Mouse (Mus musculus) kidney, postnatal 14 days (tissue): ENCODE results near the gene Fras1.

Source experiments
- DNase-seq: peaks from one replicate; pipeline ENCODE4 v3.0.0; 2022; ENCODE audit warnings: mixed read lengths

Gene Fras1

DNA sequence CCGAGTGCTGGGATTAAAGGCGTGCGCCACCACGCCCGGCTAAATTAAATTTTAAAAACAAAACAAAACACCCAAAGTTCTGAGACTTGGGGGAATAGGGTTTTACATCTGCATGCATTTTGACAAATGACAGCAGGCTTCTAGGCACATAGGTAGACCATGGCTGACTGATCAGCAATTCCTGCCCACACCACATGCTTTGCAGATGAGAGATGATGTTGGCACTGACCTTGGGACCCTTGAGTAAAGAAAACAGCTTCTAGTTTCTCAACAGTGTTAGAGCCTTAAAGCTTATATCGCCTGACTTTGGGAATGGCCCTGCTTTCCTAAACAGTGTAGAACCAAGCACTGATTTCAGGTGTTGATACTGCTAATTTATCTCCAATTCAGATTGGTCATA, 216.9 kb downstream of the Fras1 start:
- DNase-seq = no peak

DNA sequence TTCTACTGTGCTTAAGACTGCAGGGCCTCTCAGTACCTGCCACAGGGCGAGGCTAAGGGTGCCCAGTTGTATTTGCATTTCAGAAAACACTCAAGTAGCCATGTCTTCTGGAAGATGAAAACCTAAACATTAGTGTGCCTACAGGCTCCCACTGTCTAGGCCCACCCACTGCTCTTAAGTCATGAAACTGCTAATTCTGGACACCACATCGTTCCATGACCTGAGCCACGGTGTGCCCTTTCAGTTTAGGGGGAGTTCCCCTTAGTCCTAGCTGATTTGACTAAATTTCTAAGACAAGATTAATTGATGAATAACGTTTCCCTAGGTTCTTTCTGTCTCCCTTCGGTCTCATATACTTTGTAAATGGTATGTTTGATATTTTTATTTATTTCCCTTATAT, 222.0 kb downstream of the Fras1 start:
- no peak for DNase-seq

DNA sequence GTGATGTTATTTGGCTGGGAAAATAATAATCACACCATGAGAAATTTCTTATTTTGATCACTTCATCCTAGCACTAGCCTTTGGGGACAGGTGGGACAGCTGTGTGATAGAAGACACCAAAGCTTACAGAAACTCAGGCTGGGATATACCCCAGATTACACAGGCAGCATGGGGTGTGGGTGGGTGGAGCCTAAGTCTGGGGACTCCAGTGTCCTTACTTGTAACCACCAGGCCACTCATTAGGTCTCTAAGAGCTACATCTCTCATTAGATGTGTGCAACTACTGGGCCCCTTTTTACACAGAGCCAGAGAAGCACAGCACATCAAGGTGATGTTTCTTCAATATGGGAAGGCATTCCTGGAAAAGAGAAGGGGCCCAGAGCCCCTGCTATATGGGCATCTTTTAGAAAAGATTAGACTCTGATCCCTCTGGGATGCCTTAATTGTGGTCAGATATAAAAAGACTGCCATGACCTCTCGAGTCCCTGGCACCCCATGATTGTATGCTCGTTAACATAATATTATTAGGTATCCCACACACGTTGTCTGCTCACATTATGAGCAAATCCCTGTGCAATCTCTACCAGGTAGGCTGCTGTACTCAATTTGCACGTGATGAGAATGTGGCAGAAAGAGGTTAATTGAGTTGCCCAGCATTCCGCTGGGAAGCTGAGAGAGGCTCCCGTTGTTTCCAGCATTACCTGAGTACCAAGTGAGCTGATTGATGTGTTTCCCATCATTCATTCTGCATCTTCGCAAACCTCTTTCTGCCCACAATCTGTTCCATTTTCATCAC, 230.4 kb downstream of the Fras1 start:
- no peak for DNase-seq

DNA sequence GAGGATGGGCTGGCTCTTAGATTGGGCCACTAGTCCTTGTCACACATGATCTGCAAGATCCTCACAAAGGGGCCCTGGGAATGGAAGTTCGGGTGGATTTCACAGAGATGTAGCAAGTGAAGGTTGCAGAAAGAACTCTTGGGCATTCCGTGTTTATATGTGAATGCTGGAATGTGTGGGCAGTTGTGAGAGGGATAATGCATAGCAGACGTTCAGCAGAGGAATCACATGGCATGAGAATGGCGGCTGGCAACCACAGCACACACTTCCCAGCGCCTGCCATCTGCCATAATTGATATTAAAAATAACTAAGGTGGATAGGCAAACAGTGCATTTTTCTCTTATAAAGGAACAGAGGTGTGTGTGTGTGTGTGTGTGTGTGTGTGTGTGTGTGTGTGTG, 234.3 kb downstream of the Fras1 start:
- no peak for DNase-seq

DNA sequence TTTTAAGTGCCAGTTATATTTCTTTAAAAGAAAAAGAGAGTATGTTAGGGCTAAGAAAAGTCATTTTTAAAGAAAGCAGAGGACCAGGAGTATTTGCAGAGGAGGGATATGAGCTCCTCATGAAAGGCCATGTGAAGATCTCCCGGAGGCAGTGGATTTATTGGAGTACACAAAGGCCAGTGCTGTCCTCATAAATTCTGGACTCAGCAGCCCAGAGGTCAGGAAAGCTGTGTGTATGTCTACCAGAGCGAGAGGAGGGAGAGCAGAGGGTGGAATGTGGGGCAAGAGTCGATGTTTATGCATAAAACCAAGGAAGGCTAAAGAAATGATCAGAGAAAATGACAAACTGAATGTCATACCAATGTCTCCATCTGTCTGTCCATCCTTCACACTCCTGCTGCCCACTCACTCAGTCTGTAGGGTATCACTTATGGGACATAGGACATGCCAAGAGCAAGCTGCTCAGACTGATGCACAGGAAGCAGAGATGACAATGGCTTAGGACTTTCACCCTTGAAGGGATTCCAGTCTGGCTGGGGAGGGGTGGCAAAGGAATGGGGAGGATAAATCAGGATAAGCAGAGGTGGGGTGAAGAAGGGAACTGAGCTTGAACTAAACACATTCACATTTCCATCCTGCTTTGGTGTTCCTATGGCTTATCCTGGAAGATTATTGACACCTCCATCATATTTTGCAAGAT, 235.0 kb downstream of the Fras1 start:
- peak; percentile 40 for DNase-seq

DNA sequence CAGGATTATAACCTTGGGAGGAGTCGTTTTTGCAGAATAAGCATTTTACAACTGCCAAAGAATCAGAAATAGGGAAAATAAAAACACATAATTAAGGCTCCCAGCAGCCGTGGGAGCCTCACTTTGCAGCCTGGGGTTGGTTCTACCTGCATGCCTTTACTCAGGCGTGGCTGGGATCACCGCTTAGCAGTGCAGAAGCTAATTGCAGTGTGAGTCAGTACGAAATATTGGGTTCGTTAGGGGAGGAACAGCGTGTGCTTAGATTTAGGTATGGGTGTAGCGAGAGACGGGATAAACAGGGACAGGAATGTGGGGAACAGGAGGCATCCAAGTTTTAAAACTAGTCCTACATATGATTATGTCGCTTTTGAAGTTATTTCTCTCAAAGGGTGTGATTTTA, 238.3 kb downstream of the Fras1 start:
- DNase-seq = no peak

DNA sequence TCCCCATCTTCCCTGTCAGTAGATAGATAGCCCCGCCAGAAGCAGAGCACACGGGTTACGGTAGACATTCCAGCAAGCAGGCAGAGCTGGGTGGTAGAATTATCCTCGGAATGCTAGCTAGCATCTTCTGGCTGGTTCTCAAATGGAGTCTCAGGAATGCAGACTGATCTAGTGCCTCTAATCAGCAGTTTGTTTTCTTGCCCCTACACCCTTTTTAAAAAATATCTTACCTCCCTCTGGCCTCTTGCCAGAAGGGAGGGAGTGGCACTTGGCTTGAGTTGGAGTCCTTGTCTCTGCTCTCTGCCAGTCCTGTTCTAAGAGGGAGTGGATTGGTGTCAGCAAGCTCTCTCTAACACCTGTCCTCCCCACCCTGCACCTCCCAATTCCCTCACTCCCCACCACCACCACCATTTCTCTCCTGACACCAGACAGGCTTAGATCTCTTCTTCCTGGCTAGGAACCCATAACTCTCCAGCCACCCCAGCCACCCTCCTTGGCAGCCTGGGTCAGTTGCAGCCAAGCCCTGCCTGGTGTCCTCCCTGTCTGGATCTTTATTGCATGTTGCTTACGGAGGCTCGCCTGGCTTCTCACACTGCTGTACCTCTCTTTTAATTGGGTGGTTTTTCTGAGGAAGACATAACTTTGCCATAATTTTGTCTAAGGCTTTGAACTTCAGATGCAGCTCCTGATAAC, 243.3 kb downstream of the Fras1 start:
- peak; percentile 31 for DNase-seq

DNA sequence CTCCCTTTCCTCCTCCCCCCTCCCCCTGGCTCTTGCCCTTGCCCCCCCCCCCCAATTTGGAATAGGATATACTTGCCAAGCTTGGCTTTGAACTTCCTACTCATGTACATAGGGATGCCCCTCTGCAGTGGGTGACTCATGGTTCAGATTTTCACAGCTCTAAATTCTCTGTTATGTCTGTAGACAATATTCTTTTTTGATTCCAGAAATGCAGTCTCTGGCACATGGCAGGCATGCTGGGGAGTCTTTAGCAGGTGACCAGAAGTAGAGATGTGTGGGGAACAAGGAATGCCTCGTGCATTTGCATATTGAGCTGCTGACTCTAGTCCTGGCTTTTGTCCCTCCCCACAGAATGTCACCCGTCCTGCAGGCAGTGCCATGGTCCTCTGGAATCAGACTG, 244.3 kb downstream of the Fras1 start:
- DNase-seq = no peak

DNA sequence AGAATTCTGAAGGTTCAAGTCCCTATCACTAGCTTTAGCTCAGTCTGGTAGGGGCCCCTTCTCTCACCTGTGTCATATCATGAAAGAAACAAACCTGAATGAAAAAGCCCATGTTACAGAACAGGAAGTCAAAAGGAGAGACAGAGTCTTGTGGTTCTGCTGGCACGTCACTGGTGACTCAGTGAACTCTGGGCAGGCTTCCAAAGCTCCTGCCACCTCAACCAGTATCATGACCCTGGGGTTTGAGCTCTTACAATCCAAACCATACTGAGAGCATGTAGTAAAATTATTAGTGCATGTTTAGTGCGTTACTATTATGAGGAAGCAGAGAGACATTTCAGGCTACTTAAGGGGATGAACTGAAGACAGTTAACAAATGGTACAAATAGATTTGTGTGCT, 246.5 kb downstream of the Fras1 start:
- DNase-seq = peak; percentile 29

DNA sequence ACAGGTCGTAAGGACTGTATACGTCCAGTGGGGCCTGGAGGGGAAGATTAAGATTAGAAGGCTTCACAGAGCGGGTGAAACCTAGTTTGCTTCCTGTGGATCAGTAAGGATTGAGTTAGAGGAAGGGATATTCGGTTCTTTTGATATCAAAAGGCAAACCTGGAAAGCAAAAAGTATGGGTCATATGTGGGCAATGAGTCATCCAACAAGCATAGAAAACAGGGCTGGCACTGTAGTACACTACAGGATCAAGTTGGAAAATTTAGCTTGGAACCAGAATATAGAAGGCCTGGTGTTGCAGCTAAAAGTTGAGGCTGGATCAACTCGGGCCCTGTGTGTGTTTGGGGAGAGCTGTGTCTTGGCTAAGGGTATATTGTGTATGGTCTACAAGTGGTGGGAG, 246.9 kb downstream of the Fras1 start:
- DNase-seq = no peak

DNA sequence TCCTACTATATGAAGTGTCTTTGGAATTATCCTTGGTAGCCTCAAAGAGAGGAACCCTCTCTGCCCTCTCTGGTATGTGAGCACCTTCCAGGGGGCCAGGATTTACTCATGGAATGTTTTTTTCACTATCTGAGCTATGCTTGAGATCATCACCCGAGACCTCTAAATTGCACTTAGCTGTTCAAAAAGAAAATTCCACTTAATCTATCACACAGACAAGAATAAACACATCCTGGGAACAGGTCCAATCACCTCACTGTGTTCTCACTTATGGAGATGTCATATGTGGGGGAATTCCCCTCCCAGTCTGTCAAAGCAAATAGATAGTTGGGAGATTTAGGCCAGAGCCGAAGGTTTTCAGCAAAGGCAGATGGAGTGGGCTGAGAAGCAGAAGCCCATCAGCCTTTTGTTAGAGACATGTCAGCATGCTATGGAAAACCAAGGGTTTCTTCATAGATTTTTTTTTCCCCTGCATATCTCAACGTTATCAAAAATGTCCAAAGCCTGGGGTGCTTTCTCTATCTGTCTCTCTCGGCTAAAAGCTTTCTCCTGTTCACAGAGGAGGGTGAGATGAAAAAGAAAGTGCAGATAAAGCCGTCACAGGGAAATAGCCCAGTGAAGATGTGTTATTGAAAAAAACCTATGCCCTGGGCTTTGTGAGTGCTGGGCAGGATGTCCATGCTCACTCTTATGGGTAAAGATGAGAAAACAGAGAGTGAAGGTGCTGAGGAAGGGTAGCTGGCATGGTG, 249.0 kb downstream of the Fras1 start:
- DNase-seq = no peak

DNA sequence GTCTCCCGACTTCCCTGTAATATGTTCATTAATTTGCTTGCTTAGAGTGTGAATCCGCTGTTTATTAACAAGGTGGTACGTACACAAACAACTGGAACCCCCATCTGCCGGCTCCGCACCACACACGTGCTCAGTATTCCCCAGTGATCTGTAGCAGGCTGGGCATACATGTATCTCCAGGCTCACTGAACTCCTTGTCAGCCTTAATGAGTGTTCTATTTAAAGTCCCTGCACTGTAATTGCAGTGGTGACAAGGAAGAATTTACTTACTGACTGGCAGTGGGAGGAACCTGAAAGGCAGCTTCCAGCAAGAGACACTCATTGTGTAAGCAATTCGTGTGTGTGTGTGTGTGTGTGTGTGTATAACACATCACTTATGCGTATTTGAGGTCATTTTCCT, 256.1 kb downstream of the Fras1 start:
- no peak for DNase-seq

DNA sequence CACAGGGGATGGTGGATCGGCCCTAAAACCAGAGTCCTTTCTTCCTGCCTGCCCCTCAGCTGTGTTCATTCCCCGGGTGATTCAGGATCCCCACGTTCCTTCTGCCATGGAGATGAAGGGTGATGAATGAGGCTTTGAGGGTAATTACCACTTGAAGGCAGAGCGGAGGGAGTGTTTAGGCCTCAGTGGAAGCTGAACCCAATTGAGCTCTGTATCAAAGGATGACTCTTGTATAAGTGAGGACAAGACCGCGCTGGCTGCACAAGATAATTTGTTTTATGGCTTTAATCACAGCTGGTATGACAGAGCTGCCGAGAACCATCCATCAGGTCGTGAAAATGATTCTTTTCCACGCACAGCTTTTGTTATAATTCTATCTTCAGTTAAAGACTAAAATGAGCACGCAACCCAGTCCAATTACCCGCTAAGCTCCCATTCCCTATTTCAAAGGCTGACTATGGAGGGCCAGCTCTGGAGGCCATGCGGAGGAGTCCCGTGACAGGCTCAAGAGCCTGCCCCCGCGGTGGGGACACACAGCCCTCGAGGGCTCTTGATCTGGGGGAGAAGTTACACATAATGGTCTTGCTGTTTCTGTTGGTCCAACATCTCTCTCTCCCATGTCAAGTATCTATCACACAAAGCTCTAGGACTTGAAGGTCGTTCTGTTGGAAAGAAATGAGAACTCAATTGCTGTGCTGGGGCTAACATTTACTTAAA, 261.5 kb downstream of the Fras1 start:
- no peak for DNase-seq

DNA sequence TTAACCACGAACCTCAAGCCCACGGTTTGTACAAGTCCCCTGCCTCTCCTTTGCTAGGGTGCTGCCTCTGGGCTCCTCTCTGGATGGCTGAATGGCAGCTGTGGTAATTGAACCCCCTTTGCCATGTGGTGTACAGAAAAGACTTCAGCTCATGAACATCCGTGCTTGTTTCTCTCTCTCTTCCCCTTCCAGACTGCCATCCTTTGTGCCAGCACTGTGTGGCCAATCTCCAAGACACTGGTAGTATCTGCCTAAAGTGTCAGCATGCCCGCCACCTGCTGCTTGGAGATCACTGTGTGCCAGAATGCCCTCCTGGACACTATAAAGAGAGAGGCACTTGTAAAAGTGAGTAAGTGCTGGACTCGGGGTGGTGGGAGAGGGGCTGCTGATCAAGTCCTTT, 262.1 kb downstream of the Fras1 start:
- no peak for DNase-seq

DNA sequence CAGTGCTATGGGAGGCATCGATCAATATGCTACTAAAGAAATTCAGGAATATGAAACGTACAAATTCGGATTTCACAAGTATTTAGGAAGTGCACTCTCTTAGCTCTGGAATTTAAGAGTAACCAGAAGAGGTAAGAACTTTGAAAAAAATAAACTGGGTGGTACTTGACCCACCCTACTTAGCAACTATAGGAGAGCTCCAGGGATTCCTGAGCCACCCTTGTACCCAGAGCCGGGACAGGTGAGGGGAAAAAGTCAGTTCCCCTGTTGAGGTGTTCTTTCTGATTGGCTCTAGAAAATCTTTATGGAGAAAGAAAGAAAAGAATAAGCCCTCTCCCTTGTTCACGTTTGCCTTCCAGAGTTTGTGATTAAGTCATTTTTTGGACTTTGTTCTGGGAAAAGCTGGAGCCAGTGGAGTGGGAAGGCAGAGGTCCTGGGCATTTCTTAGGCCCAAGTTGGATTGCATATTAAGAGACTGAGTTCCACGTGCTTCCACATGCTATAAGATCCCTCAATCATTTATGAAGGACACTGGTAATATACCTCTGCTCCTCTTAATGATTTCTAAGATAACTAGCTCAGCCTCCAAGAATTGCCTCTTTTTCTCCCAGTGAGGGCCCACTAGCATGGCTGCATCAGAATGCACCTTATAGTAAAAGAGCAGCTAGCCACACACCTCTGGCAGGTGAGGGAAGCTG, 265.6 kb downstream of the Fras1 start:
- DNase-seq = peak; percentile 15

DNA sequence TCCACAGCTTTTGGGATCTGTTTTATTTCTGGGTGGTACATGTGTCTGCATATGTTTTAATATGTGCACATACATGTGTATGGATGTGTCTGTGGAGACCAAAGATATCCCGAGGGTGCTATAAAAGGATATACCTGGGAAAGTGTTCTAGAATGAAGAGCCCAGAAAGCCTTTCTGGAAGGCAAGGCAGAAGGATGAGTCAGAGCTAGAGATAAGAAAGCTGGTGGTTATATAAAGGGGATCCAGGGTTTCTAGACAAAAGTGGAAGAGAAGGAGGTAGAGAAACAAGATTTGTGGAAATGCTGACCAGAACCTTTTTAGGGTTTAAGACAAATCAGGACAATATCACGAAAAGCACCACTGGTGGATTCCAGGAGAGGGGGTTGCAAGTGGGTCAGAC, 267.5 kb downstream of the Fras1 start:
- no peak for DNase-seq

DNA sequence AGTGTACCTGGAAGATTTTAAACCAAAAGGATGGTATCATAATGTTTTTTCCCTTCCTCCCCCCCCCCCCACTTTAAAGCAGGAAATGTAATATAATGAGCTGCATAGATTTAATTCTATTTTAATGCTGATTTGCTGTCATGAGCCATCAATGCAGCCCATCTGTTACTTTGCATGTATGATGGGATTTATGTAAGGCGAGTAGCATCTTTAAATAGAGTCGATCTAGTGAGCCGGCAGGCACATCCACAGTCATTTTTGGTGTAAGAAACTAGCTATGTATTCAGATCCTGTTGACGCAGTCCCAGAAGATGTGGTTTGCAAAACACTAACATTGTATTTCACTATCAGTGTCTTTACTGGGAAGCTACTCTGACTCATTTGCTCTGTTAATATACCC, 301.9 kb downstream of the Fras1 start:
- no peak for DNase-seq

DNA sequence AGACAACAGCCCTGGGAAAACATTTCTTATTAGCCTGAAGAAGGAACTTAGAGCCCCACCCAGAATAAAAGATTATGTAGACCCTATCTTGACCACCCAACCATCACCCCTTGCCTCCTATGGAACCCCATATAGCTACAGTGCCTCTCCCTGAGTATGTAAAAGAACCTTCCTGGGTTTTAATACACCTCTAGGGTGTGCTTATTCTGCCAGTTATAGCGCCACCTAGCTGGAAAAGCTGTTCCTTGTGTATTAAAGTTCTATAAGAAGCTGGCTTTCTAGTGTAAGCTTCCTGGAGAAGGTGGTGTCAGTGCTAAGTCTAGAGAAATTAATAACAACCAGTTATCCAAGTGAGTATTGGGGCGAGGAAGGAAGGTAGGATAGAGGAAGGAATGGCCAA, 303.7 kb downstream of the Fras1 start:
- peak; percentile 66 for DNase-seq

DNA sequence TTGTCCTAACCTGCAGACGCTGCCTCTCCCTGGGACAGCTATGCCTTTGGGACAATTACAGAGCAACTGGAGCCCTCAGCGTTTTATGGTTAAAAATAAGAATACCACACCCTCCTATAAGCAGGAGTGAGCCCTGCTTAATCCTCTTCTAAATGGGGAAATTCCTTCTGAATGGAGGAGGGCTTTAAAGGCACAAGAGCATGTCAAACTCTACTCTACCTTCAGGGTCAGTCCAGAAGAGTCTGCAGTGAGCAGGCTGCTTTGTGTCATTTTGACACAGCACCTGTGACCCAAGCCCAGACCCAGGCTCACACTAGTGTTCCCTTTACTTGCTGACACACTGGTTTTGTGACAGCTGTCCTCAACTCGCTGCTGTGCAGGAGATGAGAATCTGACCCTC, 307.3 kb downstream of the Fras1 start:
- no peak for DNase-seq

DNA sequence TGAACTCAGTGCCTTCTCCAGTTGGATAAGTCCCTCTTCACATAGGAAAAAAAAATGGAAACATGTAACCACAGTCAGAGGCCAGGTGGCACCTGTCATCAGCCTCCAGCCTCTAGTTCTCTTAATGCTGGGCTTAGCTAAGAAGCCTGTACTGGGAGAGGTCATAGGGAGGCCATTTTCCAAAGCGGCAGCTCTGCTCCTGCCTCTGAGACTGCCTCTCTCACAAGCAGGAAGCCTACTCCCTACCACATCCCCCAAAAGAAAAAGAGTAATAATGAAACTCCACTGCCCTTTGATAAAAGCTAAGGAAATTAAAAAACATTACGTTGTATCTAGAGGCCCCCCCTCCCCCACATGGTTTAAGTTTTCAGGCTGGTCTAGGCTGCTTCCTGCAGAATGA, 309.0 kb downstream of the Fras1 start:
- no peak for DNase-seq

DNA sequence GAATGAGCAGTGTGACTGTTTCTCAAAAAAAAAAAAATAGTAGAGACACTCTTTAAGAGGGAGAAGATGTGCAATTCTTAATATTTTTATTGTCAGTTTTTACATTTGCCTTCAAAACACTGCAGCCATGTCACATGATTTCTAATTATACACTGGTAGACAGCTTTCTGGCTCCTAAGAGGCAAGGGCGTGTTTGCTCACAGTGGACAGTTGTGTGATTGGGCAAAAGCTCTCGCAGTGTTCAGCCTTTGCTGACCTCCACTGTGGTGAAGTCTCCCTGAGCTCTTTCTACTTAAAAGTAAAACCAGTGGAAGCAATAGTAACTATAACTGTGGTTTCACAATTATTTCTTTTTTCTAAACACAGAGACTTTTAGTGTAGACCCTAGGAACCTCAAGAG, 315.1 kb downstream of the Fras1 start:
- DNase-seq = no peak

DNA sequence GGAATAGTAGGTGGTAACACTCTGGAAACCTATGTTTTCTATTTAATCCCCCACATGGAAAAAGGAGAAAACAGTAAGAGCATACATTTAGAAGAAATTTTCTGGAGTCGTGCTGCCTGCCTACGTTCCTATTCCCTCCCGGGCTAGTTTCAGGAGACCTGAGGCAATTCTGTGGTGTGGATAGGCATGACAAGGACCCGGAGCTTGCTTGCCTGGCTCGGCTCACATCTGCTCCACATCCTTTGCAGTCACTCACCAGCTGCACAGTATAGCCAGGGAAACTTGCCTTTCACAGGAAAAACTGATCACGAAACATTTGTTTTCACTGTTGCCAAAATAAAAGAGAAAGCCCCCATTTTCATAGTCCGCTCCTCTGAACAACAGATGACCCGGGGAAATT, 325.2 kb downstream of the Fras1 start:
- no peak for DNase-seq
